Mouse (Mus musculus): ENCODE data around the gene Gk5.

DNA sequence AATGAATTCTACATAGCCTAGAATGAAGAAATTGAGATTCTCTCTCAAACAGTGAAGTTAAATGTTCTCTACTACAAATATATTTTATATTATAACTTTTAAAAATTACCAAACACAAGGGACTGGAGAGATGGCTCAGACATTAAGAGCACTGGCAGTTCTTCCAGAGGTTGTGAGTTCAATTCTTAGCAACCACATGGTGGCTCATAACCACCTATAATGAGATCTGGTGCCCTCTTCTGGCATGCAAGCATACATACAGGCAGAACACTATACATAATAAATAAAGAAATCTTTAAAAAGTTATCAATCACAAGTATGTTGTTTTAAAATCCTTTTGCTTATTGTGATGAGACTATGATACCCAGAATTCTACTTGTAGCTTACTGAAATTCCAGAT is 98.6 kb downstream of the Gk5 start:
- TF ChIP-seq CTCF (IDR thresholded peaks at IDR 0.05; ENCODE audit: control insufficient read depth, insufficient read depth, low read length): no peak
- no peak for TF ChIP-seq POLR2A (IDR thresholded peaks at IDR 0.05; ENCODE audit: borderline replicate concordance, control insufficient read depth, low read depth, low read length)

Data from bone marrow, adult 2 months (tissue).